Mouse (Mus musculus) kidney, adult 18-20 months (tissue): ENCODE results near the gene Kctd20.
A peak's percentile ranks its signal among the peaks of the same experiment; 100 is the strongest.
"Not testable (repeated sequence)": the region's sequence is repeated elsewhere in the genome, so short reads cannot be mapped to it uniquely, and the experiment has no call there.

ENCODE experiments used
- DNase-seq: peaks from one replicate; pipeline ENCODE4 v3.0.0; 2021

Gene Kctd20

GRCm38 (mm10) chr17:28987713-28988112 is 36.0 kb downstream of the Kctd20 start:
- DNase-seq = peak; percentile 33

GRCm38 (mm10) chr17:28988291-28988690 is 36.5 kb downstream of the Kctd20 start:
- DNase-seq = no peak

GRCm38 (mm10) chr17:28988996-28989395 is 37.2 kb downstream of the Kctd20 start:
- no peak for DNase-seq

DNA sequence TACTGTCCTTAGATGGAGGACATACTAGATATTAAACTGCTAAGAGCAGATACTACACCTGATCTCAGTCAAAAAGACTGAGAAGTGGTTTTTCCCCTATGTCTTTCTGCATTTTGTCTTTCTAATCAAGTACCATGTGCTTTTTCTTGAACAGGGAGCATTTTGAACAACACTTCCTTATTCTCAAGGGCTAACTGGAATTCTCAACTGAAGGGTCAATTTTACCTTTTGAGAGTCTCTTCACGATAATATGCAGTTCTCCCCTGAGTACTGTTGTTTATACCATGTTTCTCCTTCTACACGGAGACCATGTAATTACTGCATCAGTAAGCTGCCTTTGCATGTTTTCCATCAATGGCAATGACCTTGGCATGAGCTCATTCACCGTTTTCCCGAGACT is 38.3 kb downstream of the Kctd20 start:
- DNase-seq = no peak

DNA sequence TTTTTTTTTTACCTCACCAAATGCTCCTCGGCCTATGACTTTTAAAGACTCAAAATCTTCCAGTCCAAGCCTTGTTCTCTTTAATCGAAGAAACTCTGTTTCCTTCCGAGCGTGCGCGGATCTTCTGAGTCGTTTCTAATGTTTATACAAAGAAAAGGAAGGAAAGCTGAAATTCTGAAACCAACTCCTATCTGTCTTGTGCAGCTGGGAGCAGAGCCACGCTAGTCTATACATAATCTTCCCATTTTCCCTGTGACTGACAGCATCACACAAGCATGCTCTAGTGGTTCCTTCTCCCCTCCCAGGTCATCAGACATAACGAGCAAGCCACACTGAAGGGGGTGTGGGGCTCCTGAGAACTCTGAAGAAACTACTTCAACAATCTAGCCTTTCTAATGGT is 39.5 kb downstream of the Kctd20 start:
- no peak for DNase-seq

- DNase-seq = peak; percentile 68
These were observed 40.4 kb downstream of the Kctd20 start for GRCm38 (mm10) chr17:28992105-28992504.

DNA sequence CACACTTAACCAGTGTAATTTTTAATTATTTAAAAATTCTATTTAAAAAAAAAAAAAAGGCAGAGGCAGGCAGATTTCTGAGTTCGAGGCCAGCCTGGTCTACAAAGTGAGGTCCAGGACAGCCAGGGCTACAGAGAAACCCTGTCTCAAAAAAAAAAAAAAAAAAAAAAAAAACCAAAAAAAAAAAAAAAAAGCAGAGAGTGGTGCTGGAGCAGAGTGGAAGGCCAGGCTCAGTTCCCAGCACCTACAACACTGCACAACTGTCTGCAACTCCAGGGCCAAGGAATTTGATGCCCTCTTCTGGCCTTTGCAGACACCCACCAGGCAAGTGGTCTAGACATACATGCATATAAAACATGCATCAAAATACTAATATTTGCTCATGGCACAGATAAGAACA is 41.3 kb downstream of the Kctd20 start:
- not testable (repeated sequence) for DNase-seq

GRCm38 (mm10) chr17:28994615-28995014 is 42.9 kb downstream of the Kctd20 start:
- DNase-seq = no peak

DNA sequence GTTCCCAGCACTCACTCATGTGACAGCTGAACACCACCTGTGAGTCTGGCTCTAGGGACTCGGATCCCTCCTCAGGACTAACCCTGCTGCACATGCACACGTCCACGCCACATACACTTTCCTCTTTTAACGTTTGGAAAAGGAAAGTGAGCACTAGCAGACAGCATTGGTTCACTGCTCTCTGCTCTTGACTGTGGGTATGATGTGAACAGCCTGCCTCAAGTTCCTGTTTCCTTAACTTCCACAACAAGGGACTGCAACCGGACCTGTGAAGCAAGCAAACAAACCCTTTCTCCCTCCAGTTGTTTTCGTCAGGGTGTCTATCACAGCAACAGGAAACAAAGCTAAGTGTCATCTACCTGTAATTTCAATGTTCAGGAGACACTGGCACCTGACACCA is 48.7 kb downstream of the Kctd20 start:
- no peak for DNase-seq

GRCm38 (mm10) chr17:29003740-29004139 is 52.0 kb downstream of the Kctd20 start:
- DNase-seq = no peak

- DNase-seq = no peak
These were observed 53.3 kb downstream of the Kctd20 start for GRCm38 (mm10) chr17:29005002-29005401.

DNA sequence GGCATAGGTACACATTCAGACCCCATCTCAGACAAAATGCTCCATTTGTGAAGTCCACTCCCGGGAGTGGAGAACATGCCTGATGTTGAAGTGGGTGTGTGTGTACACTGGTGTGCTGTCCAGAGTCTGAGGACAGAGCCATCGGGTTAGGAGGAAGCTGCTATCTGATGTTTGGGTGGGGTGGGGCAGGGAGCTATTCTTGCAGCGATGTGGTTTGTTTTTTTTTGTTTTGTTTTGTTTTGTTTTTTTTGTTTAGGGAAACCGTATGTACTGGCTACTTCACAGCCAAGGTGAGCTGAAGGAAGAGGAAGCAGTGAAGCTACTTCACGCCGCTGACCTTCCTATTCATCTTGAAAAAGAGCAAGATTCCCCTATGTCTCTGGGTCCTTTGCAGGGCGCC is 55.1 kb downstream of the Kctd20 start:
- no peak for DNase-seq

- DNase-seq = no peak
These were observed 55.5 kb downstream of the Kctd20 start for GRCm38 (mm10) chr17:29007243-29007640.

DNA sequence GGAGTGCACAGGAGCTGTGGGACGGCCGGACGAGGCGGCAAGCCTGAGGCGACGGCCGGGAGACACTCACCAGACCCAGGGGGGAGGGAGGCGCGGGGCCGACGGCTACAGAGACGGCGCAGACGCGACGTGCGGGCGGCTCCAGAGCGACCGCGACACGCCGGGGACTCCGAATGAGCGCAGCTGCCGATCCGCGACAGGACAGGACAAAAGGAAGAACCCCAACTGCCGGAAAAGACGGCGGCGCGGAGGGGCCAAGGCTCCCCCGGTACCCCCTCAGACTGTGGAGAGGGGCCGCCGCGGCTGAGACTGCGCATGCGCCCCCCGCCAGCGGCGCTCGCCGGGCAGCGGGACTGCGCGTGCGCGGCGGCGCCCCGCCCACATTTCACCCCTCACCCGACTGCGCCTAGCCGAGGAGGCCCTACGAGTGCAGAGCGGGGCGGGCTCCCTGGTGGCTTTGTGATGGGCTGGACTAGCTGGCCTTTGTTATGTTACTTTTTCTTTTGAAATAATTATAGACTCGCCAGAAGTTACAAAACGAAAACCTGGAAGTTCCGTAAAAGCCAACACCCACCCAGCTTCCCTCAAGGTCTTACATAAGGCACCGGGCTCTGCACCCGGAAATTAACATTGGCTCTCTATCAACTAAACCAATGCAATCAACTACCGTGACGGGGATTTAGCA is 56.0 kb downstream of the Kctd20 start, which contains the start of gene Stk38:
Gene Stk38, minus strand, starts transcription at position 355 of the 685 bp plus-strand sequence.
- peak; percentile 96 for DNase-seq

GRCm38 (mm10) chr17:29008326-29008650 is 56.5 kb downstream of the Kctd20 start:
- no peak for DNase-seq

DNA sequence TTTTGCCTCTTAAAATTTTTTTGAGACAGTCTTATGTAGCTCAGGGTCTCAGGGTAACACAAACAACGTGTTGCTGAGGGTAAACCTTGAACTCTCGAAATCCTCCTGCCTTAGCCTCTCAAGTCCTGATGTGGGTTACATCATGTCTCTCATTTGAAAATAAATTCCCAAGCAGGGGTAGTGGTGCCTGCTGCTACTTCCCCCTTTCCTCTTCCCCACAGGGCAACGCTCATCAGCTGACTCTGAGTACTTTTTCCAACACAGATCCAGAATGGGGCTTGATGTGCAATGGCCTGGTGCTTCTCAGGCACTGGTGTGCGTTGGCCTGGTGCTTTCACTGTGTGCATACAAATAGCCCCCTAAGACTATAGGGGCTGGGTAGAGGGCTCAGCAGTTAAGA is 57.4 kb downstream of the Kctd20 start:
- DNase-seq = no peak

DNA sequence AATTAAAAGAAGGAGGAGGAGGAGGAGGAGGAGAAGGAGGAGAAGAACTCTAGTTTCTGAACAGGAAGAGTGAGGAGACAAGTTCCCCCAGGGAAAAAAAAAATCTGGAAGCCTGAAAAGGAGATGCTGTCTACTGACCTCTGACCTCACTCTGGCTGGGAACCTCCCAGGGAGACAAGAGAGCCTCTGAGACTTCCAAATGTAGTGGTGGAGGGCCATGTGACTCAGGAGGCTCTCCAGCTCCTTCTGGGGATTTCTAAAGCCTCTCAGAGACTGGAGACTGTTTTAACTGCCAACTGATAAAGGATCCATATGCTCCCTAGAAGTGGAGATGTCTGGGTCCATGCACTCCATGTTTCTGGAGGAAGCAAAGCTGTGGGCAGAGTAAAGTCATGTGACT is 62.5 kb downstream of the Kctd20 start:
- DNase-seq = no peak

DNA sequence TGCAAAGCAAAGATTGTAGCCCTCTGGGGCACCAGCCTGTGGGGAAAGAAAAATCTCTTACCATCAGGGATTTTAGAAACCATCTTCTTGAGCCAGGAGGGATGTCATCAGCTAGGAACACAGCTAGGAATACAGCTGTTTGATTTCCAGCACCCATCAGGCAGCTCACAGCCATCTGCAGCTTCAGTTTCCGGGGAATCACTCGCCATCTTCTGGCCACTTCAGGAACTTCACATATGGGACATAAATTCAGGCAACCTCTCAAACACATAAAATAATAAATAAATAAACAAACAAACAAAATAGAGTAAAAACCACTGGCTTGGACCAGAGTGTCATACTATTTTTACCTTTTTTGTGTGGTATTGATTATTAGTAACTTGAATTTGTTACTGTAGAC is 63.9 kb downstream of the Kctd20 start:
- DNase-seq = peak; percentile 43

DNA sequence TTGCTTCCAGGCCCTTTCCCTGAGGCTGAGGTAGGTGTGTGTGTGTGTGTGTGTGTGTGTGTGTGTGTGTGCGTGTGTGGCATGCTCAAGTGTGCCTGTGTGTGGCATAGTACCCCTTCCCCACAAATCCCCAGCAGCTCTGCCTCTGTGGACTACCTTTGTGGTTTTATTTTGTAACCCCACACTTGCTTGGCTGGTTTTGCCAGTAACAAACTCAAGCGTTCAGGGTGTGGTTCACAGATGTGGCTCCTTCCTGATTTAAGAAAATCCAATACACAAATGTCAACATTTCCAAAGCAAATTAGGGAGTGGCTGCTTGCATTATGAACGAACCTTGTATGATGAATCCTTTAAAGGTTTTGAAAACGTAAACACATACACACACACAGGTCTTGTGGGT is 65.0 kb downstream of the Kctd20 start:
- DNase-seq = no peak

- no peak for DNase-seq
These were observed 66.7 kb downstream of the Kctd20 start for GRCm38 (mm10) chr17:29018292-29018984.
